Mouse (Mus musculus) left cerebral cortex, adult 8-10 months (tissue): ENCODE measurements around the gene Arid3c. TPM values are rescaled to one million over a fixed set of nuclear protein-coding genes. Genes with fewer than 3 reads are reported as not detected.

Source experiments
- DNase-seq, 2 experiments: peaks; one replicate each; pipeline ENCODE4 v3.0.0; 2022; ENCODE audit warnings: low spot score in 2 of 2
- total RNA-seq, 4 experiments: library from RNA; stranded (reverse); gene quantifications; 2 replicates each; pipeline ENCODE4 v1.2.4; 2022

Arid3c gene
- total RNA-seq, 4 experiments from 2014 or later, result 0.37 to 0.78 (median 0.54) TPM

- no peak for DNase-seq
These were observed 14.1 kb upstream of the Arid3c start for GRCm38 (mm10) chr4:41745021-41745420.

GRCm38 (mm10) chr4:41744131-41744530 is 13.2 kb upstream of the Arid3c start:
- no peak for DNase-seq

- peak; percentile 88 to 94 for DNase-seq
These were observed 10.2 kb upstream of the Arid3c start for GRCm38 (mm10) chr4:41741158-41741560.

- peak; percentile 57 to 81 for DNase-seq
These were observed 9.6 kb upstream of the Arid3c start for GRCm38 (mm10) chr4:41740380-41741157.

GRCm38 (mm10) chr4:41739260-41739659 is 8.3 kb upstream of the Arid3c start:
- no peak for DNase-seq

GRCm38 (mm10) chr4:41738256-41738603 is 7.3 kb upstream of the Arid3c start:
- DNase-seq, result no peak

- peak; percentile 60 to 62 for DNase-seq
These were observed 6.8 kb upstream of the Arid3c start for GRCm38 (mm10) chr4:41737602-41738255.

GRCm38 (mm10) chr4:41726826-41727621 is 3.9 kb downstream of the Arid3c start:
- no peak for DNase-seq

- DNase-seq, result peak; percentile 77 to 96
These were observed 8.0 kb downstream of the Arid3c start, which contains the start of gene Dctn3 for GRCm38 (mm10) chr4:41722918-41723351. Gene Dctn3, minus strand, starts transcription at chr4:41723170.

- DNase-seq, result no peak
These were observed 14.1 kb downstream of the Arid3c start for GRCm38 (mm10) chr4:41716834-41717233.

- DNase-seq, result no peak
These were observed 15.3 kb downstream of the Arid3c start for GRCm38 (mm10) chr4:41715596-41715995.

GRCm38 (mm10) chr4:41715082-41715481 is 15.9 kb downstream of the Arid3c start:
- DNase-seq, result no peak

GRCm38 (mm10) chr4:41714276-41714675 is 16.7 kb downstream of the Arid3c start:
- DNase-seq, result peak in 1 of 2 experiments; percentile 59

- DNase-seq, result peak; percentile 74 to 75
These were observed 17.5 kb downstream of the Arid3c start, which contains the start of gene Rpp25l for GRCm38 (mm10) chr4:41713197-41714067. Gene Rpp25l, minus strand, starts transcription at chr4:41713534.

GRCm38 (mm10) chr4:41712421-41713196 is 18.3 kb downstream of the Arid3c start:
- no peak for DNase-seq

GRCm38 (mm10) chr4:41711705-41712375 is 19.1 kb downstream of the Arid3c start:
- no peak for DNase-seq

- no peak for DNase-seq
These were observed 20.7 kb downstream of the Arid3c start for GRCm38 (mm10) chr4:41710229-41710628.

- no peak for DNase-seq
These were observed 22.7 kb downstream of the Arid3c start for GRCm38 (mm10) chr4:41708192-41708745.

- peak; percentile 65 to 83 for DNase-seq
These were observed 23.9 kb downstream of the Arid3c start for GRCm38 (mm10) chr4:41707011-41707535.
